17 mouse cellular contexts compared by ENCODE assay signal in genomic region chr11:115837606-115838345, GRCm38 (mm10). TPM values are rescaled to one million over a fixed set of nuclear protein-coding genes. Genes with fewer than 3 reads are reported as not detected.
DNase-seq lines count a peak whose midpoint lies in the region; ATAC-seq and TF ChIP-seq lines count a peak whose summit lies in the region.
"Had no signal": no experiment of that assay in that cellular context is flagged by ENCODE, and none has a peak within 500 bp of the region (broad histone marks: within the 10 kb centered on the region; RNA-seq: fewer than 3 reads in every experiment).

No protein-coding gene starts in this region.

- no peak overlapping the region for H3K4me3 ChIP-seq in heart, embryonic 13.5 days
- no peak overlapping the region for H3K4me3 ChIP-seq in heart, adult 2 months
- H3K4me3 ChIP-seq in lung, embryonic 14.5 days (ENCODE audit: low read depth, low read length), result no peak overlapping the region
- H3K4me3 ChIP-seq in intestine, embryonic 15.5 days (replicated peaks), result no peak overlapping the region
- H3K4me3 ChIP-seq in stomach, embryonic 15.5 days (replicated peaks), result no peak overlapping the region
- H3K4me3 ChIP-seq: forebrain, embryonic 13.5 days; hindbrain, embryonic 13.5 days; liver, embryonic 12.5 days; midbrain, embryonic 13.5 days had no signal

- no peak for TF ChIP-seq POLR2A in heart, adult 2 months (IDR thresholded peaks at IDR 0.05; ENCODE audit: insufficient read depth, low read depth, low read length)

- no peaks in the 10 kb centered on the region for H3K36me3 ChIP-seq in heart, embryonic 13.5 days
- H3K36me3 ChIP-seq in heart, adult 2 months (ENCODE audit: control insufficient read depth, insufficient read depth, low read length), result no peaks in the 10 kb centered on the region
- no peaks in the 10 kb centered on the region for H3K36me3 ChIP-seq in lung, embryonic 14.5 days (ENCODE audit: insufficient read depth)
- H3K36me3 ChIP-seq in intestine, embryonic 15.5 days, result no peaks in the 10 kb centered on the region
- no peaks in the 10 kb centered on the region for H3K36me3 ChIP-seq in stomach, embryonic 15.5 days
- H3K36me3 ChIP-seq: hindbrain, embryonic 13.5 days; midbrain, embryonic 13.5 days had no signal

- 89% methylated on average over 22 of the region's 22 CpGs for WGBS in heart, embryonic 13.5 days
- WGBS in heart, adult 2 months, result 89% methylated on average over 22 of the region's 22 CpGs
- WGBS in lung, embryonic 14.5 days, result 74% methylated on average over 22 of the region's 22 CpGs
- 86% methylated on average over 22 of the region's 22 CpGs for WGBS in intestine, embryonic 15.5 days
- 86% methylated on average over 22 of the region's 22 CpGs for WGBS in stomach, embryonic 15.5 days

- peak overlapping the region; percentile 51 for H3K27ac ChIP-seq in heart, embryonic 13.5 days (replicated peaks)
- H3K27ac ChIP-seq in heart, adult 2 months, result no peak overlapping the region
- peak overlapping the region; percentile 85 for H3K27ac ChIP-seq in lung, embryonic 14.5 days (ENCODE audit: low read depth)
- H3K27ac ChIP-seq in intestine, embryonic 15.5 days, result peak overlapping the region; percentile 66
- peak overlapping the region; percentile 86 for H3K27ac ChIP-seq in stomach, embryonic 15.5 days
- H3K27ac ChIP-seq: forebrain, embryonic 13.5 days; hindbrain, embryonic 13.5 days; macrophage; midbrain, embryonic 13.5 days had no signal

- intact Hi-C loops in heart, adult 2 months (cut with DNase I), result no loop called here

- H3K79me2 ChIP-seq in heart, adult 2 months (replicated peaks; ENCODE audit: control insufficient read depth, insufficient read depth, low read length), result no peaks in the 10 kb centered on the region

- TF ChIP-seq EP300 in heart, adult 2 months (IDR thresholded peaks at IDR 0.05; ENCODE audit: insufficient read depth, low read depth, low read length), result no peak

- no peak for ATAC-seq in heart, embryonic 13.5 days (ENCODE audit: extremely low read depth, insufficient number of reproducible peaks, low FRiP score, low TSS enrichment)
- no peak for ATAC-seq in lung, embryonic 14.5 days (ENCODE audit: insufficient read depth)
- ATAC-seq in intestine, embryonic 15.5 days, result no peak
- no peak for ATAC-seq in stomach, embryonic 15.5 days (ENCODE audit: insufficient read depth, low FRiP score, low read depth)
- ATAC-seq: forebrain, embryonic 13.5 days; liver, embryonic 12.5 days; midbrain, embryonic 13.5 days had no signal

- no peaks in the 10 kb centered on the region for H3K27me3 ChIP-seq in heart, embryonic 13.5 days (replicated peaks)
- H3K27me3 ChIP-seq in heart, adult 2 months (ENCODE audit: control insufficient read depth, insufficient read depth, low read length), result no peaks in the 10 kb centered on the region
- no peaks in the 10 kb centered on the region for H3K27me3 ChIP-seq in lung, embryonic 14.5 days (ENCODE audit: insufficient read depth, low read length)
- H3K27me3 ChIP-seq in intestine, embryonic 15.5 days (replicated peaks), result no peaks in the 10 kb centered on the region
- no peaks in the 10 kb centered on the region for H3K27me3 ChIP-seq in stomach, embryonic 15.5 days (replicated peaks)
- H3K27me3 ChIP-seq: liver, embryonic 12.5 days had no signal

- H3K4me1 ChIP-seq in heart, embryonic 13.5 days, result peaks cover 87% of the 10 kb centered on the region
- H3K4me1 ChIP-seq in heart, adult 2 months (ENCODE audit: control insufficient read depth, insufficient read depth, low read length), result peaks cover 10% of the 10 kb centered on the region
- H3K4me1 ChIP-seq in lung, embryonic 14.5 days (ENCODE audit: insufficient read depth), result peaks cover 45% of the 10 kb centered on the region
- H3K4me1 ChIP-seq in intestine, embryonic 15.5 days (replicated peaks), result peaks cover 68% of the 10 kb centered on the region
- peaks cover 59% of the 10 kb centered on the region for H3K4me1 ChIP-seq in stomach, embryonic 15.5 days

- DNase-seq in heart, adult 2 months, result no peak
- no peak for DNase-seq in lung, embryonic 14.5 days
- DNase-seq in lung, postnatal 14 days, result no peak
- DNase-seq in right cerebral cortex, postnatal 10 days (ENCODE audit: low spot score in 2 of 2), result no peak
- DNase-seq: cerebellum, adult 9-11 months; embryo, embryonic 11 days; heart, adult 18-20 months; right cerebral cortex, postnatal 14 days; thymus, adult 2 months had no signal

- TF ChIP-seq CTCF in heart, adult 2 months (IDR thresholded peaks at IDR 0.05), result no peak
- TF ChIP-seq CTCF in lung, embryonic 14.5 days (IDR thresholded peaks at IDR 0.05; ENCODE audit: low read depth), result no peak

- no peaks in the 10 kb centered on the region for H3K9me3 ChIP-seq in heart, embryonic 13.5 days
- H3K9me3 ChIP-seq in lung, embryonic 14.5 days (ENCODE audit: low read depth, low read length), result no peaks in the 10 kb centered on the region
- H3K9me3 ChIP-seq in intestine, embryonic 15.5 days, result no peaks in the 10 kb centered on the region
- no peaks in the 10 kb centered on the region for H3K9me3 ChIP-seq in stomach, embryonic 15.5 days
- H3K9me3 ChIP-seq: forebrain, embryonic 13.5 days; hindbrain, embryonic 13.5 days; liver, embryonic 12.5 days; midbrain, embryonic 13.5 days had no signal

- no peak overlapping the region for H3K4me2 ChIP-seq in heart, embryonic 13.5 days
- no peak overlapping the region for H3K4me2 ChIP-seq in lung, embryonic 14.5 days
- H3K4me2 ChIP-seq in intestine, embryonic 15.5 days (replicated peaks), result no peak overlapping the region
- H3K4me2 ChIP-seq in stomach, embryonic 15.5 days, result no peak overlapping the region
- H3K4me2 ChIP-seq: forebrain, embryonic 13.5 days; hindbrain, embryonic 13.5 days; liver, embryonic 12.5 days; midbrain, embryonic 13.5 days had no signal

- H3K9ac ChIP-seq in heart, embryonic 13.5 days, result no peak overlapping the region; the same call in 1 of the 2 replicates
- H3K9ac ChIP-seq in heart, adult 2 months (ENCODE audit: low read depth, low read length), result no peak overlapping the region
- no peak overlapping the region for H3K9ac ChIP-seq in lung, embryonic 14.5 days
- H3K9ac ChIP-seq in intestine, embryonic 15.5 days, result no peak overlapping the region
- H3K9ac ChIP-seq in stomach, embryonic 15.5 days, result no peak overlapping the region
- H3K9ac ChIP-seq: forebrain, embryonic 13.5 days; hindbrain, embryonic 13.5 days; liver, embryonic 12.5 days; midbrain, embryonic 13.5 days had no signal

RNA-seq across cellular contexts. Expression of gene Llgl2, which starts 13.9 kb away (rescaled TPM):
- polyA plus RNA-seq in heart, embryonic 13.5 days (2015; fragmentation: Nextera tagmentation; extraction: Ambion mirVana), result 18.9 and 19.0 TPM in 2 replicates
- 10 to 100 TPM; 18.4 to 20.3 TPM for total RNA-seq in heart, adult 2 months (2021)
- 19.4 and 20.2 TPM in 2 replicates for polyA plus RNA-seq in heart, adult 2 months (2012; rRNA removed)
- polyA plus RNA-seq in lung, embryonic 14.5 days (2014; fragmentation: Nextera tagmentation; extraction: Ambion mirVana), result 28.8 and 31.9 TPM in 2 replicates
- polyA plus RNA-seq in intestine, embryonic 15.5 days (2015; fragmentation: Nextera tagmentation; extraction: Ambion mirVana), result 77.2 and 80.6 TPM in 2 replicates
- 60.4 and 61.5 TPM in 2 replicates for polyA plus RNA-seq in stomach, embryonic 15.5 days (2015; fragmentation: Nextera tagmentation; extraction: Ambion mirVana)

RNA-seq across cellular contexts. Expression of gene Myo15b, which starts 20.4 kb away (rescaled TPM):
- 0.17 and 0.27 TPM in 2 replicates for polyA plus RNA-seq in heart, embryonic 13.5 days (2015; fragmentation: Nextera tagmentation; extraction: Ambion mirVana)
- total RNA-seq in heart, adult 2 months (2021), result under 1 TPM in 1 of 2 experiments, not detected in 1; 0.05 TPM
- 0.20 and 0.29 TPM in 2 replicates for polyA plus RNA-seq in heart, adult 2 months (2012; rRNA removed)
- polyA plus RNA-seq in lung, embryonic 14.5 days (2014; fragmentation: Nextera tagmentation; extraction: Ambion mirVana), result 0.12 and 0.28 TPM in 2 replicates
- 95.2 and 111 TPM in 2 replicates for polyA plus RNA-seq in intestine, embryonic 15.5 days (2015; fragmentation: Nextera tagmentation; extraction: Ambion mirVana)
- 17.8 and 24.7 TPM in 2 replicates for polyA plus RNA-seq in stomach, embryonic 15.5 days (2015; fragmentation: Nextera tagmentation; extraction: Ambion mirVana)
- total RNA-seq: heart, adult 18-20 months had no signal
- polyA plus RNA-seq: hindbrain, embryonic 13.5 days had no signal

RNA-seq across cellular contexts. Expression of gene Tsen54, which starts 23.3 kb away (rescaled TPM):
- polyA plus RNA-seq in heart, embryonic 13.5 days (2015; fragmentation: Nextera tagmentation; extraction: Ambion mirVana), result 24.4 and 27.5 TPM in 2 replicates
- total RNA-seq in heart, adult 2 months (2021), result 1 to 10 TPM; 7.2 to 9.3 TPM
- 15.9 and 16.3 TPM in 2 replicates for polyA plus RNA-seq in heart, adult 2 months (2012; rRNA removed)
- polyA plus RNA-seq in lung, embryonic 14.5 days (2014; fragmentation: Nextera tagmentation; extraction: Ambion mirVana), result 31.5 and 35.0 TPM in 2 replicates
- polyA plus RNA-seq in intestine, embryonic 15.5 days (2015; fragmentation: Nextera tagmentation; extraction: Ambion mirVana), result 31.3 and 34.9 TPM in 2 replicates
- 28.2 and 30.6 TPM in 2 replicates for polyA plus RNA-seq in stomach, embryonic 15.5 days (2015; fragmentation: Nextera tagmentation; extraction: Ambion mirVana)

RNA-seq across cellular contexts. Expression of gene Caskin2, which starts 24.3 kb away (rescaled TPM):
- polyA plus RNA-seq in heart, embryonic 13.5 days (2015; fragmentation: Nextera tagmentation; extraction: Ambion mirVana), result 20.0 and 20.1 TPM in 2 replicates
- total RNA-seq in heart, adult 2 months (2021), result 10 to 100 TPM; 40.5 to 43.8 TPM
- polyA plus RNA-seq in heart, adult 2 months (2012; rRNA removed), result 38.5 TPM in 2 replicates
- polyA plus RNA-seq in lung, embryonic 14.5 days (2014; fragmentation: Nextera tagmentation; extraction: Ambion mirVana), result 21.0 and 23.0 TPM in 2 replicates
- 12.0 and 12.1 TPM in 2 replicates for polyA plus RNA-seq in intestine, embryonic 15.5 days (2015; fragmentation: Nextera tagmentation; extraction: Ambion mirVana)
- polyA plus RNA-seq in stomach, embryonic 15.5 days (2015; fragmentation: Nextera tagmentation; extraction: Ambion mirVana), result 11.7 and 13.1 TPM in 2 replicates

Comparison
In these comparisons a context has a peak if more than half of its experiments do, and no peak if none do; other contexts are left out.
1. RNA of gene Myo15b, which starts 20.4 kb away (polyA plus RNA-seq): 95.2 to 111 TPM in intestine, embryonic 15.5 days and 17.8 to 24.7 TPM in stomach, embryonic 15.5 days; 0.20 to 0.29 TPM in heart, adult 2 months, 0.17 to 0.27 TPM in heart, embryonic 13.5 days and 0.12 to 0.28 TPM in lung, embryonic 14.5 days; every median in the first group is over 10 times any median in the second.